Mouse (Mus musculus) lung, adult 2 months (tissue): Measurements from ENCODE around the gene Rer1. TPM values are rescaled to one million over a fixed set of nuclear protein-coding genes. Genes with fewer than 3 reads are reported as not detected.
A peak's percentile ranks its signal among the peaks of the same experiment; 100 is the strongest.

Experiments
- DNase-seq: peaks from one replicate; pipeline ENCODE4 v3.0.0; 2022
- H3K4me1 ChIP-seq: fragments of 200-500 bp; 2 replicates; pipeline ENCODE4 v1.6.1; 2011; ENCODE audit warnings: low read length; ENCODE audit not compliant: control insufficient read depth, insufficient read depth
- H3K4me3 ChIP-seq: fragments of 200-500 bp; replicated peaks from 2 replicates; pipeline ENCODE3; 2011; ENCODE audit warnings: low read depth, mild to moderate bottlenecking, control low read depth, low read length; ENCODE audit errors: extremely low read depth
- CTCF ChIP-seq: fragments of 200-500 bp; IDR thresholded peaks from 2 replicates; pipeline ENCODE4 v1.5.1; 2011; ENCODE audit warnings: mild to moderate bottlenecking, low read length, control low read depth; ENCODE audit not compliant: insufficient read depth
- POLR2A ChIP-seq: fragments of 200-500 bp; IDR thresholded peaks from 2 replicates; pipeline ENCODE4 v1.6.1; 2011; ENCODE audit warnings: low read depth, mild to moderate bottlenecking, control low read depth, low read length, borderline replicate concordance; ENCODE audit errors: extremely low read depth
- WGBS: fragments of 180-500 bp; shearing (Covaris S2); methylation state at CpG from one replicate; pipeline ENCODE4 v1.1.7; 2018; 5-methylcytosine and 5-hydroxymethylcytosine counted together
- polyA plus RNA-seq: library from polyadenylated mRNA; depleted of rRNA; stranded (reverse); fragments of >200 nt; gene quantifications from 2 replicates; pipeline ENCODE4 v1.2.3, GENCODE M21; 2012

Gene Rer1
- polyA plus RNA-seq, 1 experiment, result 85.9 TPM

DNA sequence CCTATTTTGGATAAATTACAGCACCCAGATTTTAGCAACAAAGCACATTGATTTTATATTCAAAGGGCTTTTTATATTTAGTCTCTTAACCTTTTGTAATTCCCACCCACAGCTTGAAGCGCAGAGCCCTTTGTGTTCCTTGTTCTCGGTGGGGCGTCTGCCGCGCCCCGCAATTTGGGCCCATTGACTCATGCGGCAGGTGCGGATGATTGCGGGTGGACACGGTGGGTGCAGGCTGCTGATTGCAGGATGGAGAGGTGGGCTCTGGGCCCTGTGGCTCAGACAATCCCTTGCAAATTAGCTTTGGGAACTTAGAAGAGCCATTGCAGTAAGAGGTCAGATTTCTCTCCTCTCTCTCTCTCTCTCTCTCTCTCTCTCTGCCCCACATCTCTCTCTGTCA lies 32.1 kb upstream of the Rer1 start:
- WGBS, result 92% methylated on average over 10 of the region's 10 CpGs
- no peak for DNase-seq
- TF ChIP-seq POLR2A, result no peak
- no peak for TF ChIP-seq CTCF
- Histone ChIP-seq H3K4me3 (no peak overlapping the region), H3K4me1 (peaks cover 3% of the 10 kb centered on the region; the same call in 1 of the 2 replicates)

DNA sequence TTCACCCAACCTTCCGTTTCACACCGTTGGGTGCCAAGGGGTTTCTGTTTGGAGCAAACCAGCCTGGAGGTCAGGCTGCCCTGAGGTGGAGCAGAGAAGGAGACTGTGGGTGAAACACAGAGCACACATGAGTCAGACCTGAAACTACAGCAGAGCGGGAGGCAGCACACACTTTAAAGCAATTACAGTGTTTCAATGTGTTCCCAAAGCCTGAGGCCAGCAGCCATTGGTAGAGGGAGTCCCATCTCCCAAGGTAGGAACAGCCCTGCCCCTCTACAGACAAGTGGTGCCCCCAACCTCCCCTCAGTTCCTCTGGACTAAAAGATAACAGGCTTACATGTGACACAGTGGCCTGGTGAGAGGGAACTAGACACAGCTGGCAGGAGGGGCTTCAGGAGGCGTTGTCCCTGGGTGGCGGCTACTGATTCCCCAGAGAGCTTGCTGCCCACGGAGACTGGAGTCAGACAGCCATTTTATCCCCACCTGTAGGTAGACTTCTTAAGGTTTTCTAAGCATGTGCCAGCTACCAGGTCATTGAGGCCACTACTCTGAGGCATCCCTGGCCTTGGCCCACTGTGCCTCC lies 31.3 kb upstream of the Rer1 start:
- 87% methylated on average over 6 of the region's 6 CpGs for WGBS

DNA sequence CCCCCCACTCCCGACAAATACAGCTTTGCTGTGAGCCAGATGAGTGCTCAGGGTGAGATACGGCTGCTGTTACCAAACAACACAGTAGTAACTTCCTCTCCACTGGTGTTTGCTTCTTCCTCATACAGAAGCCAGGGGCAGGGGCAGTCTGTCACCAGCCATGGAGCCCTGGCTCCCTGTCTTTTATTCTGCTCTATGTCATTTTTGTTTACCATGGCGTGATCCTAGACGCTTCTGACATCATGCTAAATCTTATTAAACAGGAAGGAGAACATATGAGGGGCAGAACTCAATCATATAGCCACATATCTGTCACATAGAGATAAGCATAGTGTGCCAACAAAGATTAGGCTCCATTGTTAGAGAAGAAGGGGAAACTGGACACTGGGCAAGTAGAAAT lies 30.4 kb upstream of the Rer1 start:
- Histone ChIP-seq H3K4me1 (no peaks in the 10 kb centered on the region), H3K4me3 (no peak overlapping the region)
- TF ChIP-seq POLR2A, result no peak
- no peak for DNase-seq
- 52% methylated on average over 4 of the region's 4 CpGs for WGBS

More for the DNA sequence above, 31.3 kb upstream of the Rer1 start:
- Histone ChIP-seq H3K4me3 (no peak overlapping the region), H3K4me1 (no peaks in the 10 kb centered on the region)
- DNase-seq, result no peak
- TF ChIP-seq CTCF (no peak), POLR2A (no peak)

DNA sequence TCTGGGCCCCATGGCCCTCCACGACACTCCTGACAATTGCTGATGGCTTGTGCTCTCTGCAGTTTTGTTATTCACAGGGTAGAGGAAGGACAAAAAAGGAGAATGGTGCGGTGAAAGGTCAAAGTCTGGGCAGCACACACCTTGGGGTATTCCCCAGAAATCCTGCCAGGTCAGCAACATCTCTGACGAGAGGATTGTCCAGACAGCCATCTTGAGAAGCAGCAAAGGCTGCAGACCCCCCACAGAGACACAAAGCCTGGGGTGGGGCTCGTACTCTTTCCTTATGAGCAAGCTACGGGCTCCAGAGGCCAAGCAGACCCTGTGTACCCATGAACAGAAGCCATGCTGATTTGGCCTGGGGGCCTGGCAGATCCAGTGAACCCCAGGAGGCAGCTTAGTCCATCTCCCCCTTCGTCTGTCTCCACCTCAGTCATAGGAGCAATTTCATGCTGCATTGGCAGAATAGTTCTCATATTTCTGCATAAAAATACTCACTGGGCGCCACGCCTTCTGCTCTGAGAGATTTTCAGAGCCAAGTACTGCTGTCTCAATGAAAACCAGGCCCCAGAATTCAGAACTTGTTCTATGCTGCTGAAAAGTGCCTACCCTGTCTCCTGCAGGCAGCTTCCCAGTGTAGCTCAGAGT lies 27.7 kb upstream of the Rer1 start:
- Histone ChIP-seq H3K4me3 (no peak overlapping the region), H3K4me1 (no peaks in the 10 kb centered on the region)
- 75% methylated on average over 8 of the region's 8 CpGs for WGBS
- no peak for DNase-seq
- TF ChIP-seq POLR2A (no peak), CTCF (no peak)

DNA sequence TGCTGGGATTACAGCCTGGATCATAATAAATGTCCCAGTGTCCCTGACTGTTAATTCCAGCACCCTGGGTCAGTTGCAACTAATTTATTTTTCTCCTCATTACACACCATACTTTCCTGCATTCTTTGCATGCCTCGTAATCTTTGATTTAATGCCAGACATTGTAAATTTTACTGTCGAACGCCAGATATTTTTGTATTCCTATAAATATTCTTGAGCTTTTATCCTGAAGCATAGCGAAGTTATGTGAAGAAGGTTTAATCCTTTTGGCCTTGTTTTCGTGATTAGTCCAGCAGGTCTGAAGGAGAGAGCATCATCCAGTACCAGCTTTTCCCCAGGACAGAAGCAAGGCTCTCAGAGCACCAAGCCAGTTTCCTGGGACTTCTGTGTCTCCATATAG lies 23.3 kb upstream of the Rer1 start:
- no peak for DNase-seq
- Histone ChIP-seq H3K4me1 (no peaks in the 10 kb centered on the region), H3K4me3 (no peak overlapping the region)
- 63% methylated on average over 5 of the region's 5 CpGs for WGBS
- no peak for TF ChIP-seq POLR2A
- no peak for TF ChIP-seq CTCF

DNA sequence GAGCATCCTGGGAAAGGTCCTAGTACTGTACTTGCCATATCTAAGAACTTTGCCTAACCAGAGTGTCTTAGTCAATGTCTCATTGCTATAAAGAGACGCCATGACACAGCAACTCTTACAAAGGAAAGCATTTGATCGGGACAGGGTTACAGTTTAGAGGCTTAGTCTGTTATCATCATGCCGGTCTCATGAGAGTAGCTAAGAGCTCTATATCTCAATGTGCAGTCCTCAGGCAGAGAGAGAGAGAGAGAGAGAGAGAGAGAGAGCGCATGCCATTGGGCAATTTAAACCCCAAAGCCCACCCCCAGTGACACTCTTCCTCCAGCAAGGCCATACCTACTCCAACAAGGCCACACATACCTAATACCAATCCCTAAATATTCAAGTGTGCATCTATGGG lies 21.7 kb upstream of the Rer1 start:
- H3K4me3 ChIP-seq, result no peak overlapping the region
- TF ChIP-seq POLR2A (no peak), CTCF (no peak)
- no peak for DNase-seq
- WGBS, result 97% methylated on average over 4 of the region's 4 CpGs
- no peaks in the 10 kb centered on the region for H3K4me1 ChIP-seq

DNA sequence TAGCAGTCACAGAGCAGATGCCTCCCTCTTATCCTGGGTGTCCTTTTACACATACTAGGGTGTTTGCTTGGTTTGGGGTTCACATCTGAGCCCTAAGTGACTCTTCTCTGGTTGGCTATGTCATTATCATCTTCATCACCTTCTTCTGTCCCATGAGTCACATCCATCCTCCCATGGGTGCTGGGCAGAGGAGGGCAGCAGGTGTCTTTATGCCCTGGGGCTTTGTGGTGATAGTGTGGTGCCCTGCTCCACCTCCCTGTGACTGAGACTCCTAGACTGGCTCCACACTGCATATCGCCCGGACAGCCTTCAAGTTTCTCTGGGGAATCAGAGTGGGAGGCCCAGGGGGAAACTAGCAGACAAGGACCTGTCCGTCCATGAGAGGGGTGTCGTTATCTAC lies 12.4 kb upstream of the Rer1 start:
- DNase-seq, result no peak
- WGBS, result 79% methylated on average over 4 of the region's 4 CpGs

DNA sequence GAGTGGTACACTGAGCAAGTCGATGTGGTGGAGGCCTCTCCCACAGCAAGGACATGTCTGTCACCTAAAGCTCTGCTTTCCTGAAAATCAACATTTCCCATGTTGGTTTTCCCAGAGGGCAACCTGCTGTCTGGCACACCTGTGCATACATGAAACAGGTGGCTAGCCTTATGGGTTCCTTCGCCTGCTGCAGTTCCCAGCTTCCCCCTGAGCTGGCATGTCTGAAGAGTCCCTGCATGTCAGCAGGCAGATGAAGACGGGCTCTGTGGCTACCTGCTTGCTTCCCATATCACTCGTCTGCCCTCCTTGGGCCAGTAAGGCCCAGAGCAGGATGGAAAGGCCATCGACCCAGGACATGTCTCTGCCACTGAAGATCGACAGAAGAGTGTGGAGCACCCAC lies 11.3 kb upstream of the Rer1 start:
- Histone ChIP-seq H3K4me3 (no peak overlapping the region), H3K4me1 (no peaks in the 10 kb centered on the region)
- DNase-seq, result no peak
- no peak for TF ChIP-seq CTCF
- TF ChIP-seq POLR2A, result no peak
- WGBS, result 85% methylated on average over 6 of the region's 6 CpGs

More for the DNA sequence above, 12.4 kb upstream of the Rer1 start:
- TF ChIP-seq POLR2A (no peak), CTCF (no peak)
- Histone ChIP-seq H3K4me1 (no peaks in the 10 kb centered on the region), H3K4me3 (no peak overlapping the region)

DNA sequence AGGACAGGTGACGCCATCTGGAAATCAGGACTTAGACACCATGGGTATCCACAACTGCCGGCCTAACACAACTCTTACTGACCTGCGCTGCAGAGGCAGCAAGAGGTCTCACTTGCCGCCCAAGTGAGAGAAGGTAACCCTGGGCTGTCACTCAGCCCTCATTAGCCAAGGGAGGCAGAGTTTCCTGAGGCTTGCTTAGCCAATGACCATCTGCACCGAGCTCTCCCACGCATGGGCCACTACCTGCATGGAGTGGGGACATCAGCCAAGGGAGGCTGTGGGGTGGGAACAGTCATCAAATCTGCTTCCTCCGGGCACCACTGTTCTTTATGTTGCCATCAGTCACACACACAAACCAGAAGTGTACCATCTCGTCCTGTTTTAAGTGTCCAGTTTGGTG lies 9.8 kb upstream of the Rer1 start:
- WGBS, result 93% methylated on average over 8 of the region's 8 CpGs
- DNase-seq, result no peak
- TF ChIP-seq CTCF (no peak), POLR2A (no peak)
- no peak overlapping the region for H3K4me3 ChIP-seq
- H3K4me1 ChIP-seq, result no peaks in the 10 kb centered on the region

DNA sequence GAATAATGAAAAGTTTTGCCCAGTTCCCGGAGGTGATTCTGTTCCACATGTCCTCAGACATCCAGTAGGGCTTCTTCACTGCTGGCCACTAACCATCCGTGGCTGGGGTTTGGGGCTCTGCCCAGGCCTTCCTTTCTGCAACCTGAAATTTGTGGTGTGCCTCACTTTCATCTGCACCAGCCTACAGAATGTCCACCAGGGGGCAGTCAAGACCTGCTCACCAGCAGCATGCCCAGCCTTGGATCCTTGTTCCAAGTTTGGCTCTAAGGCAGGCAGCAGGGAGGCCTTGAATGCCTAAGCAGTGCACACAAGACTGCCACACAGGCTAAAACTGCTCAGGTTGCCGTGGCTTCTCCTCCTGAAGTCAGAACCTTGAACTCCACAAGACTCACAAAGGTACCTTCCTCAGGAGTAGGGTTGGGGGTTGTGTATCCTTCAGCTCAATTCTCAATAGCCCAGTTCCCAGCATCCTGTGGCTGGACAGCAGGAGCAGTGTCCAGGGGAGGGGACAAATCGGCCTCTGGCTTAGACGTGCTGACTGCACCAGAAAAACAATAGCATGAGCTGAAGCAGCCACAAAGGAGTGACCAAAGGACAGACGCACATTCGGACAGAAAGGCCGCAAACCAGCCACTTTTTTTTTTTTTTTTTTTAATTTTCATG lies 9.2 kb upstream of the Rer1 start:
- Histone ChIP-seq H3K4me1 (no peaks in the 10 kb centered on the region), H3K4me3 (no peak overlapping the region)
- DNase-seq, result peak; percentile 74
- WGBS, result 41% methylated on average over 8 of the region's 8 CpGs
- TF ChIP-seq CTCF (peak; percentile 97), POLR2A (peak; percentile 21; the same call in 1 of the 2 replicates)
